Mouse (Mus musculus) G1E (cell line): Measurements from ENCODE around the gene Wdr26.

Source experiments
- CTCF ChIP-seq: IDR thresholded peaks from 2 replicates; pipeline ENCODE4 v1.5.1; 2012; ENCODE audit warnings: low read depth, low read length, inconsistent platforms, mixed read lengths
- GATA1 ChIP-seq: IDR thresholded peaks from 2 replicates; pipeline ENCODE4 v1.6.1; 2012; ENCODE audit warnings: borderline replicate concordance, low read length, inconsistent platforms, mixed read lengths
- TAL1 ChIP-seq: conservative IDR thresholded peaks from 2 replicates; pipeline ENCODE4 v1.6.1; 2012; ENCODE audit warnings: low read depth, low read length, inconsistent platforms, mixed read lengths

DNA sequence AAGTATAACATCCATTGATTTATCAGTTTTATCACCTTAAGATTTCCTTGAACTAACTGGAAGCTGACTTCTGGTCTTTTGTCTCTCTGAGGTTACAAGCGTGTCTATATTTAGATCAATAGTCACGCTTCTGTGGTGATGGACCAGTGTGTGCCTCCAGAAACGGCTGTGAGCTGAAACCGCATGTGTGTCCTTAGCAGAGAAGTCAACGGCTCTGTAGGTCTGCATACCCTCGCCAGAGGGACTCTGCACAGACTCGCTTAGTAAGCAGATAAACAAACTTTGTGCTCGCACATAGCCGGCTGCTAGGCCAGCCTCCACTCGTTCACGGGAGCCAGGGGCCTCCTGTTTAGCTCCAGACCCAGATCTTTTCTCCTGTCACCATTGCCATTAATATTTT is 15.0 kb upstream of the Wdr26 start:
- TF ChIP-seq CTCF: no peak
- TF ChIP-seq GATA1: no peak
- no peak for TF ChIP-seq TAL1
